Mouse (Mus musculus): Measurements from ENCODE around the gene Heatr9. TPM values are rescaled to one million over a fixed set of nuclear protein-coding genes. Genes with fewer than 3 reads are reported as not detected.
"Not testable (repeated sequence)": the region's sequence is repeated elsewhere in the genome, so short reads cannot be mapped to it uniquely, and the experiment has no call there.

Gene Heatr9
- polyA plus RNA-seq, 1 experiment from 2014 or later, result not detected

- Histone ChIP-seq H3K9me3 (ENCODE audit: control insufficient read depth, low read length) (no peaks in the 10 kb centered on the region), H3K4me3 (ENCODE audit: low read depth, low read length) (no peak overlapping the region), H3K36me3 (ENCODE audit: control insufficient read depth, insufficient read depth, low read length) (no peaks in the 10 kb centered on the region)
Observed at GRCm38 (mm10) chr11:83560405-83560804, 38.4 kb upstream of the Heatr9 start.

GRCm38 (mm10) chr11:83557074-83557473, 35.1 kb upstream of the Heatr9 start:
- Histone ChIP-seq H3K4me2 (ENCODE audit: low read depth, low read length) (no peak overlapping the region), H3K9ac (replicated peaks; ENCODE audit: low read depth, low read length) (no peak overlapping the region), H3K4me1 (ENCODE audit: control insufficient read depth, insufficient read depth, low read length) (no peaks in the 10 kb centered on the region), H3K4me3 (ENCODE audit: low read depth, low read length) (no peak overlapping the region), H3K27me3 (ENCODE audit: control insufficient read depth, insufficient read depth, low read length) (no peaks in the 10 kb centered on the region), H3K9me3 (ENCODE audit: control insufficient read depth, low read length) (no peaks in the 10 kb centered on the region), H3K36me3 (ENCODE audit: control insufficient read depth, insufficient read depth, low read length) (no peaks in the 10 kb centered on the region), H3K27ac (ENCODE audit: low read depth, low read length) (no peak overlapping the region)
- no peak for ATAC-seq (ENCODE audit: low read depth)
- WGBS, result 45% methylated on average over 10 of the region's 10 CpGs

More at GRCm38 (mm10) chr11:83560405-83560804, 38.4 kb upstream of the Heatr9 start:
- no peaks in the 10 kb centered on the region for H3K4me1 ChIP-seq (ENCODE audit: control insufficient read depth, insufficient read depth, low read length)
- WGBS, result 71% methylated on average over 6 of the region's 6 CpGs
- no peak overlapping the region for H3K4me2 ChIP-seq (ENCODE audit: low read depth, low read length)
- H3K27me3 ChIP-seq (ENCODE audit: control insufficient read depth, insufficient read depth, low read length), result no peaks in the 10 kb centered on the region
- H3K9ac ChIP-seq (replicated peaks; ENCODE audit: low read depth, low read length), result no peak overlapping the region
- no peak for ATAC-seq (ENCODE audit: low read depth)
- no peak overlapping the region for H3K27ac ChIP-seq (ENCODE audit: low read depth, low read length)

- Histone ChIP-seq H3K4me3 (ENCODE audit: low read depth, low read length) (no peak overlapping the region), H3K9me3 (ENCODE audit: control insufficient read depth, low read length) (no peaks in the 10 kb centered on the region), H3K4me1 (ENCODE audit: control insufficient read depth, insufficient read depth, low read length) (no peaks in the 10 kb centered on the region), H3K27ac (ENCODE audit: low read depth, low read length) (0 out of 2 replicates have a peak overlapping the region, but pooled peaks have one; percentile 39), H3K4me2 (ENCODE audit: low read depth, low read length) (no peak overlapping the region; the same call in 1 of the 2 replicates), H3K27me3 (ENCODE audit: control insufficient read depth, insufficient read depth, low read length) (no peaks in the 10 kb centered on the region), H3K36me3 (ENCODE audit: control insufficient read depth, insufficient read depth, low read length) (no peaks in the 10 kb centered on the region), H3K9ac (replicated peaks; ENCODE audit: low read depth, low read length) (no peak overlapping the region)
- WGBS, result 29% methylated on average over 8 of the region's 8 CpGs
- peak; percentile 60; the same call in 1 of the 2 replicates for ATAC-seq (ENCODE audit: low read depth)
Observed at GRCm38 (mm10) chr11:83556085-83556781, 34.3 kb upstream of the Heatr9 start.

GRCm38 (mm10) chr11:83551668-83552067, 29.7 kb upstream of the Heatr9 start:
- Histone ChIP-seq H3K9ac (replicated peaks; ENCODE audit: low read depth, low read length) (no peak overlapping the region), H3K4me2 (ENCODE audit: low read depth, low read length) (no peak overlapping the region), H3K4me1 (ENCODE audit: control insufficient read depth, insufficient read depth, low read length) (no peaks in the 10 kb centered on the region), H3K9me3 (ENCODE audit: control insufficient read depth, low read length) (no peaks in the 10 kb centered on the region), H3K36me3 (ENCODE audit: control insufficient read depth, insufficient read depth, low read length) (no peaks in the 10 kb centered on the region), H3K27me3 (ENCODE audit: control insufficient read depth, insufficient read depth, low read length) (no peaks in the 10 kb centered on the region), H3K27ac (ENCODE audit: low read depth, low read length) (no peak overlapping the region), H3K4me3 (ENCODE audit: low read depth, low read length) (no peak overlapping the region)
- 87% methylated on average over 5 of the region's 5 CpGs for WGBS
- ATAC-seq (ENCODE audit: low read depth), result no peak

GRCm38 (mm10) chr11:83551037-83551436, 29.1 kb upstream of the Heatr9 start:
- not testable (repeated sequence) for H3K4me1 ChIP-seq (ENCODE audit: control insufficient read depth, insufficient read depth, low read length); ATAC-seq (ENCODE audit: low read depth); H3K27me3 ChIP-seq (ENCODE audit: control insufficient read depth, insufficient read depth, low read length); H3K36me3 ChIP-seq (ENCODE audit: control insufficient read depth, insufficient read depth, low read length); H3K27ac ChIP-seq (ENCODE audit: low read depth, low read length); H3K9me3 ChIP-seq (ENCODE audit: control insufficient read depth, low read length); H3K4me2 ChIP-seq (ENCODE audit: low read depth, low read length); H3K4me3 ChIP-seq (ENCODE audit: low read depth, low read length); H3K9ac ChIP-seq (replicated peaks; ENCODE audit: low read depth, low read length)
- 89% methylated on average over 7 of the region's 7 CpGs for WGBS

GRCm38 (mm10) chr11:83550186-83550632, 28.2 kb upstream of the Heatr9 start:
- H3K27me3 ChIP-seq (ENCODE audit: control insufficient read depth, insufficient read depth, low read length), result no peaks in the 10 kb centered on the region
- no peak overlapping the region for H3K4me3 ChIP-seq (ENCODE audit: low read depth, low read length)
- no peaks in the 10 kb centered on the region for H3K9me3 ChIP-seq (ENCODE audit: control insufficient read depth, low read length)
- WGBS, result 95% methylated on average over 5 of the region's 5 CpGs
- H3K9ac ChIP-seq (replicated peaks; ENCODE audit: low read depth, low read length), result no peak overlapping the region
- H3K4me2 ChIP-seq (ENCODE audit: low read depth, low read length), result no peak overlapping the region
- no peak for ATAC-seq (ENCODE audit: low read depth)
- H3K4me1 ChIP-seq (ENCODE audit: control insufficient read depth, insufficient read depth, low read length), result no peaks in the 10 kb centered on the region
- no peak overlapping the region for H3K27ac ChIP-seq (ENCODE audit: low read depth, low read length)
- H3K36me3 ChIP-seq (ENCODE audit: control insufficient read depth, insufficient read depth, low read length), result no peaks in the 10 kb centered on the region

GRCm38 (mm10) chr11:83544214-83544613, 22.2 kb upstream of the Heatr9 start:
- no peak overlapping the region for H3K4me3 ChIP-seq (ENCODE audit: low read depth, low read length)
- no peak overlapping the region for H3K27ac ChIP-seq (ENCODE audit: low read depth, low read length)
- H3K9ac ChIP-seq (replicated peaks; ENCODE audit: low read depth, low read length), result no peak overlapping the region
- no peaks in the 10 kb centered on the region for H3K9me3 ChIP-seq (ENCODE audit: control insufficient read depth, low read length)
- H3K4me2 ChIP-seq (ENCODE audit: low read depth, low read length), result no peak overlapping the region
- no peak for ATAC-seq (ENCODE audit: low read depth)
- no peaks in the 10 kb centered on the region for H3K27me3 ChIP-seq (ENCODE audit: control insufficient read depth, insufficient read depth, low read length)
- H3K36me3 ChIP-seq (ENCODE audit: control insufficient read depth, insufficient read depth, low read length), result no peaks in the 10 kb centered on the region
- 78% methylated on average over 3 of the region's 3 CpGs for WGBS
- H3K4me1 ChIP-seq (ENCODE audit: control insufficient read depth, insufficient read depth, low read length), result no peaks in the 10 kb centered on the region

- Histone ChIP-seq H3K9me3 (ENCODE audit: control insufficient read depth, low read length) (no peaks in the 10 kb centered on the region), H3K27me3 (ENCODE audit: control insufficient read depth, insufficient read depth, low read length) (no peaks in the 10 kb centered on the region), H3K4me1 (ENCODE audit: control insufficient read depth, insufficient read depth, low read length) (no peaks in the 10 kb centered on the region), H3K36me3 (ENCODE audit: control insufficient read depth, insufficient read depth, low read length) (no peaks in the 10 kb centered on the region), H3K4me3 (ENCODE audit: low read depth, low read length) (no peak overlapping the region), H3K4me2 (ENCODE audit: low read depth, low read length) (no peak overlapping the region), H3K9ac (replicated peaks; ENCODE audit: low read depth, low read length) (no peak overlapping the region), H3K27ac (ENCODE audit: low read depth, low read length) (no peak overlapping the region)
- no peak for ATAC-seq (ENCODE audit: low read depth)
- WGBS, result 87% methylated on average over 3 of the region's 3 CpGs
Observed at GRCm38 (mm10) chr11:83541415-83541814, 19.4 kb upstream of the Heatr9 start.

- no peak overlapping the region for H3K4me2 ChIP-seq (ENCODE audit: low read depth, low read length)
- no peak for ATAC-seq (ENCODE audit: low read depth)
- no peaks in the 10 kb centered on the region for H3K4me1 ChIP-seq (ENCODE audit: control insufficient read depth, insufficient read depth, low read length)
- H3K27ac ChIP-seq (ENCODE audit: low read depth, low read length), result no peak overlapping the region
- WGBS, result 100% methylated on average over 2 of the region's 2 CpGs
- H3K27me3 ChIP-seq (ENCODE audit: control insufficient read depth, insufficient read depth, low read length), result no peaks in the 10 kb centered on the region
- H3K36me3 ChIP-seq (ENCODE audit: control insufficient read depth, insufficient read depth, low read length), result no peaks in the 10 kb centered on the region
- no peak overlapping the region for H3K9ac ChIP-seq (replicated peaks; ENCODE audit: low read depth, low read length)
- H3K4me3 ChIP-seq (ENCODE audit: low read depth, low read length), result no peak overlapping the region
- H3K9me3 ChIP-seq (ENCODE audit: control insufficient read depth, low read length), result no peaks in the 10 kb centered on the region
Observed at GRCm38 (mm10) chr11:83540931-83541330, 19.0 kb upstream of the Heatr9 start.

Data from neural tube, embryonic 14.5 days (tissue).